Mouse (Mus musculus) stomach, postnatal 0 days (tissue): ENCODE results near the gene Tub.

Experiments
- CTCF ChIP-seq: IDR thresholded peaks from 2 replicates; pipeline ENCODE4 v1.5.1; 2016; ENCODE audit warnings: antibody characterized with exemption, low read depth, mild to moderate bottlenecking, moderate library complexity
- EP300 ChIP-seq: optimal IDR thresholded peaks from 2 replicates; pipeline ENCODE3; 2016; ENCODE audit warnings: antibody characterized with exemption

- TF ChIP-seq CTCF: no peak
- no peak for TF ChIP-seq EP300
These were observed 41.1 kb downstream of the Tub start for GRCm38 (mm10) chr7:108991207-108991606.
